Mouse (Mus musculus): ENCODE measurements around the gene Mgea5.

- TF ChIP-seq EP300 (IDR thresholded peaks at IDR 0.05; ENCODE audit: low read depth in 1 of 2, low read length in 2 of 2): no peak
- no peak for TF ChIP-seq ZKSCAN1 (IDR thresholded peaks at IDR 0.05; ENCODE audit: low read depth, low read length)
- TF ChIP-seq POLR2A (IDR thresholded peaks at IDR 0.05; ENCODE audit: control insufficient read depth in 1 of 2, insufficient read depth in 1 of 2, low read depth in 1 of 2, low read length in 2 of 2, poor library complexity in 1 of 2): no peak
- no peak for TF ChIP-seq CTCF (IDR thresholded peaks at IDR 0.05 in 2 of 3, conservative IDR thresholded peaks at IDR 0.05 in 1 of 3; ENCODE audit: control insufficient read depth in 1 of 3, insufficient read depth in 1 of 3, low read depth in 2 of 3, low read length in 3 of 3, poor library complexity in 1 of 3, severe bottlenecking in 1 of 3)
- no peak for TF ChIP-seq HCFC1 (IDR thresholded peaks at IDR 0.05; ENCODE audit: low read depth, low read length)
- TF ChIP-seq ZNF384 (IDR thresholded peaks at IDR 0.05; ENCODE audit: low read depth, low read length): no peak
- TF ChIP-seq USF2 (IDR thresholded peaks at IDR 0.05; ENCODE audit: borderline replicate concordance in 1 of 2, insufficient read depth in 1 of 2, low read depth in 1 of 2, low read length in 2 of 2): no peak
- no peak for TF ChIP-seq POLR2AphosphoS5 (IDR thresholded peaks at IDR 0.05; ENCODE audit: borderline replicate concordance, low read depth, low read length)
- TF ChIP-seq MYB (IDR thresholded peaks at IDR 0.05; ENCODE audit: low read depth, low read length): no peak
- TF ChIP-seq SIN3A (IDR thresholded peaks at IDR 0.05; ENCODE audit: low read length): no peak
- TF ChIP-seq NELFE (IDR thresholded peaks at IDR 0.05; ENCODE audit: low read depth, low read length): no peak
- TF ChIP-seq USF1 (IDR thresholded peaks at IDR 0.05; ENCODE audit: low read depth, low read length): no peak
- no peak for TF ChIP-seq TBP (IDR thresholded peaks at IDR 0.05; ENCODE audit: low read depth, low read length)
Measured at GRCm38 (mm10) chr19:45796879-45797278, 13.2 kb upstream of the Mgea5 start.

All from MEL (cell line).